Mouse (Mus musculus): ENCODE results near the gene Exoc4.

- TF ChIP-seq CTCF (IDR thresholded peaks at IDR 0.05; ENCODE audit: low read depth, low read length): no peak
- TF ChIP-seq POLR2A (IDR thresholded peaks at IDR 0.05; ENCODE audit: extremely low read depth, insufficient read depth, low read length): no peak
These were observed 587.3 kb downstream of the Exoc4 start for GRCm38 (mm10) chr6:33836048-33836780.

All from liver, adult 2 months (tissue).